Mouse (Mus musculus): ENCODE results near the gene Guf1. TPM values are rescaled to one million over a fixed set of nuclear protein-coding genes. Genes with fewer than 3 reads are reported as not detected.

Guf1 gene
- polyA plus RNA-seq, 1 experiment, result 52.1 TPM

- peak; percentile 69 for DNase-seq (ENCODE audit: low read depth)
- TF ChIP-seq POLR2A (IDR thresholded peaks at IDR 0.05; ENCODE audit: borderline replicate concordance, extremely low read depth, insufficient read depth, insufficient read length, poor library complexity, severe bottlenecking) (no peak), CTCF (IDR thresholded peaks at IDR 0.05; ENCODE audit: borderline replicate concordance, extremely low read depth, insufficient read depth, insufficient read length) (peak; percentile 55; the same call in 1 of the 2 replicates)
Measured at GRCm38 (mm10) chr5:69601027-69601426, 44.3 kb downstream of the Guf1 start.

- peak; percentile 77 for DNase-seq (ENCODE audit: low read depth)
- TF ChIP-seq POLR2A (IDR thresholded peaks at IDR 0.05; ENCODE audit: borderline replicate concordance, extremely low read depth, insufficient read depth, insufficient read length, poor library complexity, severe bottlenecking) (no peak), CTCF (IDR thresholded peaks at IDR 0.05; ENCODE audit: borderline replicate concordance, extremely low read depth, insufficient read depth, insufficient read length) (no peak)
Measured at GRCm38 (mm10) chr5:69613209-69613796, 56.6 kb downstream of the Guf1 start.

- no peak for TF ChIP-seq CTCF (IDR thresholded peaks at IDR 0.05; ENCODE audit: borderline replicate concordance, extremely low read depth, insufficient read depth, insufficient read length)
- no peak for TF ChIP-seq POLR2A (IDR thresholded peaks at IDR 0.05; ENCODE audit: borderline replicate concordance, extremely low read depth, insufficient read depth, insufficient read length, poor library complexity, severe bottlenecking)
- no peak for DNase-seq (ENCODE audit: low read depth)
Measured at GRCm38 (mm10) chr5:69620899-69621298, 64.2 kb downstream of the Guf1 start.

Other genes starting within 250 kb of the Guf1 start
- gene Kctd8, start 215.2 kb upstream of the Guf1 start, polyA plus RNA-seq (2012; rRNA removed), result 9.1 and 11.7 TPM in 2 replicates
- gene Yipf7, start 14.3 kb upstream of the Guf1 start, polyA plus RNA-seq (2012; rRNA removed), result 0.10 and 0.11 TPM in 2 replicates
- gene Gnpda2, start 35.4 kb downstream of the Guf1 start, polyA plus RNA-seq (2012; rRNA removed), result 16.7 and 19.4 TPM in 2 replicates